Mouse (Mus musculus): ENCODE results near the gene Gsdme. TPM values are rescaled to one million over a fixed set of nuclear protein-coding genes. Genes with fewer than 3 reads are reported as not detected.

The Gsdme gene
- total and polyA plus RNA-seq, 3 experiments = 0.02 to 0.76 TPM; not detected in 1

GRCm38 (mm10) chr6:50244967-50245366 is 18.7 kb downstream of the Gsdme start:
- DNase-seq (ENCODE audit: low spot score) (no peak), ATAC-seq (ENCODE audit: extremely low read depth, insufficient number of reproducible peaks, low FRiP score, poor library complexity, severe bottlenecking) (no peak)
- Histone ChIP-seq H3K27me3 (ENCODE audit: insufficient read depth, low read length) (peaks cover 2% of the 10 kb centered on the region; the same call in 1 of the 2 replicates), H3K9me3 (replicated peaks) (no peaks in the 10 kb centered on the region), H3K36me3 (replicated peaks) (no peaks in the 10 kb centered on the region), H3K4me1 (ENCODE audit: insufficient read depth, low read depth, low read length) (peaks cover 80% of the 10 kb centered on the region), H3K4me3 (ENCODE audit: low read depth, low read length) (no peak overlapping the region; the same call in 1 of the 2 replicates)
- TF ChIP-seq GATA1 (IDR thresholded peaks at IDR 0.05; ENCODE audit: borderline replicate concordance, low read length) = no peak
- TF ChIP-seq POLR2AphosphoS5 (IDR thresholded peaks at IDR 0.05; ENCODE audit: insufficient replicate concordance, low read depth, low read length) = no peak
- TF ChIP-seq TAL1 (conservative IDR thresholded peaks at IDR 0.05; ENCODE audit: low read depth, low read length) = no peak
- TF ChIP-seq CTCF (IDR thresholded peaks at IDR 0.05; ENCODE audit: low read depth, low read length) = no peak
- no peak for TF ChIP-seq GATA2 (IDR thresholded peaks at IDR 0.05; ENCODE audit: borderline replicate concordance, low read depth, low read length)

- DNase-seq (ENCODE audit: low spot score) = peak; percentile 48
- peak overlapping the region; percentile 3; the same call in 1 of the 2 replicates for H3K4me3 ChIP-seq (ENCODE audit: low read depth, low read length)
- peaks cover 2% of the 10 kb centered on the region; the same call in 1 of the 2 replicates for H3K27me3 ChIP-seq (ENCODE audit: insufficient read depth, low read length)
- peak; percentile 74 for ATAC-seq (ENCODE audit: extremely low read depth, insufficient number of reproducible peaks, low FRiP score, poor library complexity, severe bottlenecking)
- TF ChIP-seq POLR2AphosphoS5 (IDR thresholded peaks at IDR 0.05; ENCODE audit: insufficient replicate concordance, low read depth, low read length) (no peak), GATA1 (IDR thresholded peaks at IDR 0.05; ENCODE audit: borderline replicate concordance, low read length) (no peak), TAL1 (conservative IDR thresholded peaks at IDR 0.05; ENCODE audit: low read depth, low read length) (peak; percentile 95), GATA2 (IDR thresholded peaks at IDR 0.05; ENCODE audit: borderline replicate concordance, low read depth, low read length) (0 out of 2 replicates have a peak, but pooled peaks have one; percentile 10), CTCF (IDR thresholded peaks at IDR 0.05; ENCODE audit: low read depth, low read length) (no peak)
- peaks cover 89% of the 10 kb centered on the region for H3K4me1 ChIP-seq (ENCODE audit: insufficient read depth, low read depth, low read length)
- H3K9me3 ChIP-seq (replicated peaks) = no peaks in the 10 kb centered on the region
- H3K36me3 ChIP-seq (replicated peaks) = no peaks in the 10 kb centered on the region
Measured at GRCm38 (mm10) chr6:50244126-50244525, 19.5 kb downstream of the Gsdme start.

- ATAC-seq (ENCODE audit: extremely low read depth, insufficient number of reproducible peaks, low FRiP score, poor library complexity, severe bottlenecking) (peak; percentile 54), DNase-seq (ENCODE audit: low spot score) (peak; percentile 36)
- no peaks in the 10 kb centered on the region for H3K36me3 ChIP-seq (replicated peaks)
- no peaks in the 10 kb centered on the region for H3K9me3 ChIP-seq (replicated peaks)
- no peaks in the 10 kb centered on the region for H3K27me3 ChIP-seq (ENCODE audit: insufficient read depth, low read length)
- TF ChIP-seq CTCF (IDR thresholded peaks at IDR 0.05; ENCODE audit: low read depth, low read length) (no peak), TAL1 (conservative IDR thresholded peaks at IDR 0.05; ENCODE audit: low read depth, low read length) (peak; percentile 82)
- H3K4me3 ChIP-seq (ENCODE audit: low read depth, low read length) = no peak overlapping the region; the same call in 1 of the 2 replicates
- peaks cover 76% of the 10 kb centered on the region for H3K4me1 ChIP-seq (ENCODE audit: insufficient read depth, low read depth, low read length)
Measured at GRCm38 (mm10) chr6:50240437-50240836, 23.2 kb downstream of the Gsdme start.

GRCm38 (mm10) chr6:50239902-50240301 is 23.8 kb downstream of the Gsdme start:
- Histone ChIP-seq H3K4me3 (ENCODE audit: low read depth, low read length) (no peak overlapping the region; the same call in 1 of the 2 replicates), H3K36me3 (replicated peaks) (no peaks in the 10 kb centered on the region), H3K9me3 (replicated peaks) (no peaks in the 10 kb centered on the region), H3K27me3 (ENCODE audit: insufficient read depth, low read length) (no peaks in the 10 kb centered on the region), H3K4me1 (ENCODE audit: insufficient read depth, low read depth, low read length) (peaks cover 72% of the 10 kb centered on the region)
- DNase-seq (ENCODE audit: low spot score) = no peak
- peak; percentile 36 for ATAC-seq (ENCODE audit: extremely low read depth, insufficient number of reproducible peaks, low FRiP score, poor library complexity, severe bottlenecking)
- TF ChIP-seq TAL1 (conservative IDR thresholded peaks at IDR 0.05; ENCODE audit: low read depth, low read length) (no peak), POLR2AphosphoS5 (IDR thresholded peaks at IDR 0.05; ENCODE audit: insufficient replicate concordance, low read depth, low read length) (no peak), GATA2 (IDR thresholded peaks at IDR 0.05; ENCODE audit: borderline replicate concordance, low read depth, low read length) (no peak), GATA1 (IDR thresholded peaks at IDR 0.05; ENCODE audit: borderline replicate concordance, low read length) (no peak), CTCF (IDR thresholded peaks at IDR 0.05; ENCODE audit: low read depth, low read length) (no peak)

GRCm38 (mm10) chr6:50237963-50238362 is 25.7 kb downstream of the Gsdme start:
- no peak for ATAC-seq (ENCODE audit: extremely low read depth, insufficient number of reproducible peaks, low FRiP score, poor library complexity, severe bottlenecking)
- H3K9me3 ChIP-seq (replicated peaks) = no peaks in the 10 kb centered on the region
- DNase-seq (ENCODE audit: low spot score) = no peak
- no peak for TF ChIP-seq TAL1 (conservative IDR thresholded peaks at IDR 0.05; ENCODE audit: low read depth, low read length)
- TF ChIP-seq GATA2 (IDR thresholded peaks at IDR 0.05; ENCODE audit: borderline replicate concordance, low read depth, low read length) = no peak
- TF ChIP-seq CTCF (IDR thresholded peaks at IDR 0.05; ENCODE audit: low read depth, low read length) = no peak
- no peak for TF ChIP-seq GATA1 (IDR thresholded peaks at IDR 0.05; ENCODE audit: borderline replicate concordance, low read length)
- TF ChIP-seq POLR2AphosphoS5 (IDR thresholded peaks at IDR 0.05; ENCODE audit: insufficient replicate concordance, low read depth, low read length) = no peak
- H3K4me3 ChIP-seq (ENCODE audit: low read depth, low read length) = no peak overlapping the region
- H3K27me3 ChIP-seq (ENCODE audit: insufficient read depth, low read length) = no peaks in the 10 kb centered on the region
- peaks cover 58% of the 10 kb centered on the region for H3K4me1 ChIP-seq (ENCODE audit: insufficient read depth, low read depth, low read length)
- H3K36me3 ChIP-seq (replicated peaks) = no peaks in the 10 kb centered on the region

- H3K4me1 ChIP-seq (ENCODE audit: insufficient read depth, low read depth, low read length) = peaks cover 14% of the 10 kb centered on the region
- peaks cover 21% of the 10 kb centered on the region for H3K27me3 ChIP-seq (ENCODE audit: insufficient read depth, low read length)
- H3K36me3 ChIP-seq (replicated peaks) = no peaks in the 10 kb centered on the region
- no peak for TF ChIP-seq TAL1 (conservative IDR thresholded peaks at IDR 0.05; ENCODE audit: low read depth, low read length)
- TF ChIP-seq POLR2AphosphoS5 (IDR thresholded peaks at IDR 0.05; ENCODE audit: insufficient replicate concordance, low read depth, low read length) = no peak
- TF ChIP-seq GATA1 (IDR thresholded peaks at IDR 0.05; ENCODE audit: borderline replicate concordance, low read length) = no peak
- no peak for TF ChIP-seq GATA2 (IDR thresholded peaks at IDR 0.05; ENCODE audit: borderline replicate concordance, low read depth, low read length)
- no peak for TF ChIP-seq CTCF (IDR thresholded peaks at IDR 0.05; ENCODE audit: low read depth, low read length)
- DNase-seq (ENCODE audit: low spot score) (no peak), ATAC-seq (ENCODE audit: extremely low read depth, insufficient number of reproducible peaks, low FRiP score, poor library complexity, severe bottlenecking) (no peak)
- H3K4me3 ChIP-seq (ENCODE audit: low read depth, low read length) = no peak overlapping the region
- no peaks in the 10 kb centered on the region for H3K9me3 ChIP-seq (replicated peaks)
Measured at GRCm38 (mm10) chr6:50232984-50233383, 30.7 kb downstream of the Gsdme start.
